Mouse (Mus musculus) gonadal fat pad, adult 2 months (tissue): ENCODE measurements around the gene Cnst. TPM values are rescaled to one million over a fixed set of nuclear protein-coding genes. Genes with fewer than 3 reads are reported as not detected.
A peak's percentile ranks its signal among the peaks of the same experiment; 100 is the strongest.
"Not testable (repeated sequence)": the region's sequence is repeated elsewhere in the genome, so short reads cannot be mapped to it uniquely, and the experiment has no call there.

Source experiments
- DNase-seq: peaks from one replicate; pipeline ENCODE4 v3.0.0-alpha.2; 2012; ENCODE audit warnings: low read depth
- polyA plus RNA-seq: library from polyadenylated mRNA; depleted of rRNA; stranded (reverse); fragments of >200 nt; gene quantifications from 2 replicates; pipeline ENCODE4 v1.2.3, GENCODE M21; 2012; rRNA removed

The Cnst gene
- 13.9 and 16.3 TPM in 2 replicates for polyA plus RNA-seq

- DNase-seq, result not testable (repeated sequence)
Observed at GRCm38 (mm10) chr1:179545768-179546550, at the start of gene Cnst, which contains the start of gene Tfb2m. TSS of gene Cnst (plus strand) at chr1:179546370. TSS of gene Tfb2m (minus strand) at chr1:179546267.

- no peak for DNase-seq
Observed at GRCm38 (mm10) chr1:179499257-179499656, 46.9 kb upstream of the Cnst start.

- no peak for DNase-seq
Observed at GRCm38 (mm10) chr1:179502565-179502964, 43.6 kb upstream of the Cnst start.

DNA sequence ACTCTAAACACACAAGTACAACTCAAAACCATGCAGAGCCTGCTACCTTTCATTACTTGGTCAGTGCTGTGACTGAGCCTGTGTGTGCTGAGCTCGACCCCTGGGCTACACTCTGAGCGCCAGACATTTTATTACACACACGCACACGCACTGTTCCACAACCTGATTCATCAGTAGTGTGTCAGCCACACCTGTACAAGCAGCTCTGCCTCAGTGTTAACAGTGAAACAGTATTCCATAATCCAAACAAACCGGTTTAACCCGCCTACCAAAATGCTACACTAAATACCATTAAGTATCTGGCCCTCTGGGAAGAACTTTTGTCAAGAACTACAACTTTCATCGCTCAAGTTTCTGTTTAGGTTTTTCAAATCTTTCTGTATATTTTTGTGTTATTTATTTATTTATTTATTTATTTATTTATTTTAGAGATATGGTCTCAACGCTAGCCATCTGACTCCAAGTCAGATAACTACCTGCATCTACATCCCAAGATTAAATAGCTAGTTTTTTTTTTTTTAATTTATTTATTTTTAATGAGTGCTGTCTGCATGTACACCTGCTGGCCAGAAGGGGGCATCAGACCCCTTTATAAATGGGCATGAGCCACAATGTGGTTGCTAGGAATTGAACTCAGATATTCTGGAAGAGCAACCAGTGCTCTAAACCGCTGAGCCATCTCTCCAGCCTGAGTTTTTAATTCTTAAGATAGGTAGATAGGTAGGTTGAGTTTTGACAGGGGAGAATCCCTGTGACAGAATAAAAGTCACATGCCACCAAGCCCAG is 39.4 kb upstream of the Cnst start:
- DNase-seq, result no peak

- DNase-seq, result no peak
Observed at GRCm38 (mm10) chr1:179510546-179511340, 35.4 kb upstream of the Cnst start.

DNA sequence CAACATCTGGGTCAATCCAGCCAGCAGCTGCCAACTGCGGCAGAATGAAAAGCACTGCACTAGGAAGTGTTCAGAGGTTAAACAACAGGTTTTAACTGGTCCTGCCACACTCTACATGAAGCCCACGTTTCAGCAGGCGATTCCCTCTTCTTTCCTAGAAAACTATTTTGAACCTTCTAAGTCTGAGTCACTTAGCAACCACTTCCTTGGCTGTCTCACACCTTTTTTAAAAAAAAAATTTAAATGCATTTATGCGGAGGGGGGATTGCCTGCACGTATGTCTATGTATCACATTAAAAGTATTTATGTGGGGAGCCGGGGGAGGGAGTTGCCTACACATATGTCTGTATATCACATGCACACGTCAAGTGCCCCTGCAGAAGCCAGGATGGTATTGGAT is 34.3 kb upstream of the Cnst start:
- DNase-seq, result no peak

- no peak for DNase-seq
Observed at GRCm38 (mm10) chr1:179516941-179517712, 29.0 kb upstream of the Cnst start.

- no peak for DNase-seq
Observed at GRCm38 (mm10) chr1:179517713-179518465, 28.3 kb upstream of the Cnst start, which contains the start of gene Smyd3. TSS of gene Smyd3 (minus strand) at chr1:179518041.

GRCm38 (mm10) chr1:179519901-179520300 is 26.3 kb upstream of the Cnst start:
- no peak for DNase-seq

DNA sequence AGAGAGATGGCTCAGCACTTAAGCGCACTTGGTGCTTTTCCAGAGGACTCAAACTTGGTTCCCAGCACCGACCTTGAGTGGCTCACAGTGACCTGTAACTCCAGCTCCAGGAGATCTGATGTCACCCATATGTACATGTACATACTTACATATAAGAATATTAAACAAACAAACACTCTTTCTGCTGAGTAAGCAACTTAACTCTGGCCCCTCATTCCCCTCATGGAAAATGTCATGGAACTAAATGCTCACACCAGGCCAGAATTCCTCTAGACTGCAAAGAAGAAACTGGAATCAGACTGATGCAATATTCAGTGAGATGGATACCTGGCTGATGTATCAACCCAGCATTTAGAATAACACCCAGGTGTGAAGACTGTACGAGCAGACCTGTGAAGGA is 7.1 kb upstream of the Cnst start:
- DNase-seq, result no peak

GRCm38 (mm10) chr1:179539887-179540286 is 6.3 kb upstream of the Cnst start:
- no peak for DNase-seq

- DNase-seq, result no peak
Observed at GRCm38 (mm10) chr1:179541502-179541901, 4.7 kb upstream of the Cnst start.

GRCm38 (mm10) chr1:179546551-179546917 is 364 bp downstream of the Cnst start:
- no peak for DNase-seq

DNA sequence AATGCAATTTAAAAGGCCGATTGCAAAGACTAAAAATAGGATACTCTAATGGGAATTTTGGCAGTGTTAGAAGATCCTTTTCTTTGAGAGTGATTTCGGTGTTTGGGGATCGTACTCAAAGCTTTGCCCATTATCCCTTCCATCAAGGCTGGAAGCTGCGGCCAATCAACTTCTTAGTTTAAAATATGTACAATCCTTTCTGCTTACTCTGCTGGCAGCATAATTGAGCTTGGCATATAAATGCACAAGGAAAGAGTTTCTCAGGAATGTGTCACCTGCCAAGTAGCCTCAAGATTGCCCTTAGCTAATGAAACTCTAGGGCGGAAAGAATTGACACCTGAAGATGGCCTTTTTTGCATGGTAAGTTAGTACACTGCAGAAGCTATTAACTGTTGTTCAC is 1.0 kb downstream of the Cnst start:
- DNase-seq, result no peak

DNA sequence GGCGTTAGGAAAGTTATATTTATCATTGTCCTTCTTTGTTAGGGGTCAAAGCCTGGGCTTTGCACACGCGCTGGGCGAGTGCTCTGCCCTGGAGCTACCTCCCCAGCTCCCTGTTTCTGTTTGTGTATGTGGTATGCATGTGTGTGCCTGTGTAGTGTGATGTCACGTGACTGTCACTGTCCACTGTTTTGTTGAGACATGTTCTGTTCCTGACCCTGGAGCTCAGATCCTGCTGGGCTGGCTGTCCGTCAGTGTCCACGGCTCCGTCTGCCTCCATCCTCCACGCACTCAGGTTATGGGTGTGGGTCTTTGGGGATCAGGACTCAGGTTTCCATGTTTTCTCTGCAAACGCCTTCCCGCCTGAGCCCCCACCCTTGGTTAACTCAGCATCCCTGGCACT is 2.0 kb downstream of the Cnst start:
- DNase-seq, result no peak

DNA sequence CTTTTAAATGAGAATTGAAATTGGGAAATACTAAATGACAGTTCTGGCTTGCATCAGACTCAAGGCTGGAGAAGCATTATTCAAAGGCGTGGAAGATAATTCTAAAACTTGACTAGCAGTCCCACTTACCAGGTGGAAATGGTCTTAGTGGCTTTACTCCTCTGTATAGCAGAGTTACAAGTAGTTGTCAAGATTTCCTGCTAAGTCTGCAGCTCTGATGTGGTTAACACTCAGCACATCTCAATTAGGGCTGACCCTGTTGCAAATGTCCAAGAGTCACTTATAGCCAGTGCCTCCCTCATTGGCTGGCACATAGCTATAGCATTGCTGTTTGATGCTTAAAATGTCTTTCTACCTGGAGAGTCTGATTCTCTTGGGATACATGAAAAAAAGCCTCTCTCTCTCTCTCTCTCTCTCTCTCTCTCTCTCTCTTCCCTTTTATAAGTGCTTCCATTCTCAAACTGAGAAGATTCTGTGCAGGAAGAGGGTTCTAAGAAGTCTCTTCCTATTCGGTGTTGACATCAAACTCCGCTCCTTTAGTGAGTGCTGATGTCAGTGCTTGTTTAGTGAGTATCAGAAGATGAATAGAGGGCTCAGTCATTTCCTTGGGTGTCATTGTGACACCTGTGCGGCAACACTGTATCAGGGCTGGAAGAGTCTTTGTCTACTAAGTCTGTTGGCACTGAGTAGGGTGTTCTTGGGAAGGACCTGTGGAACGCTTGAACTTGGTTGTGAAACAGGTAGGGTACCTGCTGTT is 3.0 kb downstream of the Cnst start:
- peak; percentile 83 for DNase-seq

DNA sequence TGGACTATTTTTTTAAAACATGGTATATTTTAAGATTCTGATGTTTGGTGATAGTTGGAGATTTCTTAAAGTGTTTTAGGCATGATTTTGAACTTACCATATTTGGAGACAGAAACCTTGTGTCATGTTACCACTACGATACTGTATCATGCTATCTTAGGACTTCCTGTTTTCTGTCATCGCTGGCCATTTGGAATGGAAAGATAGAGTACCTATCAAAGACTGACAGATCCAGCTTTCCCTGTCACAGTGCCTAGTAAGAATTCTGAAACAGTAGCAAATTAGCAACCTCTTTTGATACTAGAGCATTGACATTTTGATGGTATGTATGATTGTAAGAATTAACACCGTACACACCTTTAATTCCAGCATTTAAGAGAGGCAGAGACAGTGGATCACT is 5.2 kb downstream of the Cnst start:
- DNase-seq, result no peak

DNA sequence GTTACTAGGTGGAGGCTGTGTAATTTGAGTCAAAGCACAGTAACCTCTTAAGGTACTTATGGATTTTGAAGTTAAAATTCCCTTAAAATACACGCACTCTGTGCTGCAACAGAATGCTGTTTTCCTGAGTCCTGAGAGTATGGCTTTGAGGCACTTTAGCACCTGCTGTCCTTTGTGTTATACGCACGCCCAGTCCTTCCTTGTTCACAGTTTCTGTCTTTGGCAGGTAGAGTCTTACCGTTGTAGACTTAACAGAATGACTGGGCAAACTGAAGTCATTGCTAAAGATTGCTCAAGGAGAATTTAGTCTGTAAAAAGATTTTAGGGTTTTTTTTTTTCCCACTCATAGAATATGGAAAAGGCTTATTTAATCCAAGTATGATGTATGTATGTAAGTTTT is 5.8 kb downstream of the Cnst start:
- DNase-seq, result no peak

DNA sequence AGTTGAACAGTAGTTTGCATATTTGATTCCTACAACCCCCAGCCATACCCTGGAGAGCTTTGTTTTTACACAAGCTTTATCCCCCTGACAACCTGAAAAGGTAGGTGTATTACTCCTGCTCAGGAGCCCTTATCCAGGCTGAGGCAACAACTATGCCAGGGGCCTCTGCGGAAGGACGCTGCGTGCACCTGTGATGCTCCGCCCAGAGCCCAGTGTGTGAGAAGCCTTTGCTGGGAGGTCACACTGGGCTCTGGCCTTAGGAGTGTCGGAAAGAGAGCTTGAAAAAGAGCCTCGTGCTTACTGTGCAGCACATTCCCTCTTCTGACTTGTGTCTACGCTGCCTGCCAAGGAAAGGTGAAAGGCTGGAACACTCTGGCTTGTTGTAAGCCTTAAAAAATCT is 6.6 kb downstream of the Cnst start:
- no peak for DNase-seq
